Mouse (Mus musculus) embryonic fibroblast, embryonic 13.5 days (primary cell): ENCODE measurements around the gene Thsd4.

Source experiments
- CTCF ChIP-seq: IDR thresholded peaks from 2 replicates; pipeline ENCODE4 v1.5.1; 2011; ENCODE audit warnings: mild to moderate bottlenecking, control low read depth, low read length, moderate library complexity, borderline replicate concordance; ENCODE audit not compliant: insufficient read depth
- POLR2A ChIP-seq: IDR thresholded peaks from 2 replicates; pipeline ENCODE4 v1.6.1; 2011; ENCODE audit warnings: low read depth, mild to moderate bottlenecking, control low read depth, low read length, moderate library complexity

- TF ChIP-seq CTCF = no peak
- no peak for TF ChIP-seq POLR2A
Measured at GRCm38 (mm10) chr9:60010285-60010684, 511.6 kb downstream of the Thsd4 start.
